Mouse (Mus musculus): ENCODE measurements around the gene Lpcat1. TPM values are rescaled to one million over a fixed set of nuclear protein-coding genes. Genes with fewer than 3 reads are reported as not detected.
A peak's percentile ranks its signal among the peaks of the same experiment; 100 is the strongest.

Lpcat1 gene
- polyA plus RNA-seq, 2 experiments: 61.0 to 63.7 TPM

DNA sequence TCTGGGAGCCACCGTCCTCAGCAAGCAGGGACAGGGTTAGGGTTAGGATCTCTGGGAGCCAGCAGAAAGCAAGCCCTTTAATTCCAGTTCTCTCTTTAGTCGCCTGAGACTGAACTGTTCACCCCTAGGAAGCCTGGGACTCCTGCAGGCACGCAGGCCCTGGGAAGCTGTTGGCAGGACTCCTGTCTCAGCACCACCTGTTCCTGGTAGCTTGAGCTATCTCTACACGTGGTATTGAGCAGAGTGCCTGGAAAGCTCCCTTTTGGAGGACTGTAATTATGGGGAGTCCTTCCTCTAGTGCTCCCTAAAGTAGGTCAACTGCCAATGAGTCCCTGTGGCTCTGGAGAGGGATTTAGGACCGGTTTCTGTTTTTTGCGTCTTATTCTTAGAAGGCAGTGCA is 7.2 kb downstream of the Lpcat1 start:
- peak overlapping the region; percentile 97 for H3K4me2 ChIP-seq (ENCODE audit: low read depth)
- peaks cover 67% of the 10 kb centered on the region for H3K36me3 ChIP-seq (replicated peaks; ENCODE audit: control insufficient read depth, insufficient read depth, low read depth)
- H3K4me3 ChIP-seq (ENCODE audit: insufficient read depth in 1 of 2, low read depth in 2 of 2, low read length in 2 of 2): no peak overlapping the region
- peak overlapping the region; percentile 100 for H3K27ac ChIP-seq
- 66% methylated on average over 6 of the region's 6 CpGs for WGBS (ENCODE audit: insufficient replicate concordance)
- peak overlapping the region; percentile 80 for H3K9ac ChIP-seq (replicated peaks)
- ATAC-seq (ENCODE audit: insufficient read depth): no peak
- no peak for DNase-seq (ENCODE audit: low read depth in 3 of 3, low spot score in 3 of 3)
- TF ChIP-seq EP300 (IDR thresholded peaks at IDR 0.05; ENCODE audit: low read depth) (no peak), CTCF (IDR thresholded peaks at IDR 0.05; ENCODE audit: low read depth) (no peak)
- H3K9me3 ChIP-seq (ENCODE audit: control insufficient read depth, low read length): no peaks in the 10 kb centered on the region
- H3K27me3 ChIP-seq (ENCODE audit: control insufficient read depth, insufficient read depth, low read length): no peaks in the 10 kb centered on the region
- H3K4me1 ChIP-seq (replicated peaks; ENCODE audit: control insufficient read depth in 2 of 2, insufficient read depth in 2 of 2, low read length in 1 of 2): peaks cover 84 to 97% of the 10 kb centered on the region in 2 experiments

DNA sequence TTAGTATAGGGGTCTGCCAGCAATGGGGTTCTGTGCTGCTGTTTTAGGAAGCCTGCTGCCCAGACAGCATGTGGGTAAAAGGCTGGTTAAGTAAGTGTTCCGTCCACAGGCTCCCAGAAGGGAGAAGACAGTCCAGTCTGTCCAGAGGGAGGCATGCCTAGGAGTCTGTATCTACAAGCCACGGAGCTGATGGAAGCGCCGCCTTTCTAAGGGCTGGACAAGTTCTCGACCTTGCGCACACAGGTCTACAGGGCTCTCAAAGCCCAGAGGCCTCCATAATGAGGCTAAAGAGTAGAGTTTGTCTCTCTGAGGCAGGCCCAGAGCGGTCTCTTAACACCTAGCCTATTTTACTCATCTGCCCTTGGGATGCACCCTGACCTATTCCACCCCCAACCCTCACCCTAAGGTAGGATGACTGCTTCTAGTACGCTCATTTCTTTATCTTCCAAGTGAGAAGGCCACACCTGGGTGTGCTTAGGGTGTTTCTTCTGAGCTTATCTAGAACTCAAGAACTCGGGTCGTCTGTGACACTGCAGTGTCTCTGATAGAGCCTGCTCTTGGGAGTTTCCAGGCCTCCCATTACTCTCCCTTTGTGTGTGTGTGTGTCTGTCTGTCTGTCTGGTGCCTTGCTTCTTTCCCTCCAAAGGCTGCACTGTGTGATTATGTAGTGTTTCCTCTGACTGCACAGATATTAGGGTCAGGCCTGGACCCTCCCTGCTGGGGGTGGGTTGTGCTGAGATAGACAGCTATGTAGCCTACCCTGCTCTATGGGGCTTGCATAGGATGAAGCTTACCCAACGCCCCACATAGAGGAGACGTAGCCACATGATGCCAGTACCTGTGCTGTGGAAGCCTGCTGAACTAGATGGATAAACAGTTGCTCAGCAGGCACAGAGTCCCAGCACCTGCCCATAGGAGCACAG is 8.3 kb downstream of the Lpcat1 start:
- peak overlapping the region; percentile 85 for H3K9ac ChIP-seq (replicated peaks)
- 21% methylated on average over 12 of the region's 12 CpGs for WGBS (ENCODE audit: insufficient replicate concordance)
- DNase-seq (ENCODE audit: low read depth in 3 of 3, low spot score in 3 of 3): peak; percentile 91 to 94 (median 92)

DNA sequence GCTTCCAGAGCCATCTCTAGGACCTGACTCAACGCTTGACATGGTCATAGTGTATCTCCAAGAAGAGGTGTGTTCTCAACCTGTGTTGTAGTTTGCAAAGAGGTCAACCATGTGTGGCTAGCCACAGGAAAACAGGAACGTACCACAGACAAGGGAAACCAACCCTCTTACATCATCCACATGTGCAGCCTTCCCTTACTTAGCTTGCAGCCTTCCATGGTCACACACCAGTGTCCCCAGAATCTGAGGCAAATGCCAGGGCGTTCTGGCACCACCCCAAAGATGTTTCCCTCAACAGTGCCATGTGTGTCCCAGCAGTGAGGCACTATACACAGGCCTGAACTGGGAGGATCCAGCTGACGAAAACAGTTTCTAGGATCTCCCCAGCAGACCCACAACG is 9.3 kb downstream of the Lpcat1 start:
- Histone ChIP-seq H3K27me3 (ENCODE audit: control insufficient read depth, insufficient read depth, low read length) (no peaks in the 10 kb centered on the region), H3K4me1 (replicated peaks; ENCODE audit: control insufficient read depth in 2 of 2, insufficient read depth in 2 of 2, low read length in 1 of 2) (peaks cover 89 to 94% of the 10 kb centered on the region in 2 experiments), H3K9ac (replicated peaks) (peak overlapping the region; percentile 85), H3K36me3 (replicated peaks; ENCODE audit: control insufficient read depth, insufficient read depth, low read depth) (peaks cover 50% of the 10 kb centered on the region), H3K4me2 (ENCODE audit: low read depth) (peak overlapping the region; percentile 97), H3K27ac (peak overlapping the region; percentile 100), H3K9me3 (ENCODE audit: control insufficient read depth, low read length) (no peaks in the 10 kb centered on the region), H3K4me3 (ENCODE audit: insufficient read depth in 1 of 2, low read depth in 2 of 2, low read length in 2 of 2) (no peak overlapping the region)
- no peak for DNase-seq (ENCODE audit: low read depth in 3 of 3, low spot score in 3 of 3)
- WGBS (ENCODE audit: insufficient replicate concordance): 39% methylated on average over 5 of the region's 5 CpGs
- TF ChIP-seq CTCF (IDR thresholded peaks at IDR 0.05; ENCODE audit: low read depth): no peak
- no peak for ATAC-seq (ENCODE audit: insufficient read depth)

More for the DNA sequence above, 8.3 kb downstream of the Lpcat1 start:
- H3K27ac ChIP-seq: peak overlapping the region; percentile 100
- peaks cover 87 to 99% of the 10 kb centered on the region in 2 experiments for H3K4me1 ChIP-seq (replicated peaks; ENCODE audit: control insufficient read depth in 2 of 2, insufficient read depth in 2 of 2, low read length in 1 of 2)
- H3K4me3 ChIP-seq (ENCODE audit: insufficient read depth in 1 of 2, low read depth in 2 of 2, low read length in 2 of 2): peak overlapping the region; percentile 41 to 47
- no peak for TF ChIP-seq CTCF (IDR thresholded peaks at IDR 0.05; ENCODE audit: low read depth)
- peak; percentile 97 for TF ChIP-seq EP300 (IDR thresholded peaks at IDR 0.05; ENCODE audit: low read depth)
- peak overlapping the region; percentile 97 for H3K4me2 ChIP-seq (ENCODE audit: low read depth)
- peak; percentile 95 for ATAC-seq (ENCODE audit: insufficient read depth)
- H3K9me3 ChIP-seq (ENCODE audit: control insufficient read depth, low read length): no peaks in the 10 kb centered on the region
- H3K36me3 ChIP-seq (replicated peaks; ENCODE audit: control insufficient read depth, insufficient read depth, low read depth): peaks cover 58% of the 10 kb centered on the region
- H3K27me3 ChIP-seq (ENCODE audit: control insufficient read depth, insufficient read depth, low read length): no peaks in the 10 kb centered on the region

DNA sequence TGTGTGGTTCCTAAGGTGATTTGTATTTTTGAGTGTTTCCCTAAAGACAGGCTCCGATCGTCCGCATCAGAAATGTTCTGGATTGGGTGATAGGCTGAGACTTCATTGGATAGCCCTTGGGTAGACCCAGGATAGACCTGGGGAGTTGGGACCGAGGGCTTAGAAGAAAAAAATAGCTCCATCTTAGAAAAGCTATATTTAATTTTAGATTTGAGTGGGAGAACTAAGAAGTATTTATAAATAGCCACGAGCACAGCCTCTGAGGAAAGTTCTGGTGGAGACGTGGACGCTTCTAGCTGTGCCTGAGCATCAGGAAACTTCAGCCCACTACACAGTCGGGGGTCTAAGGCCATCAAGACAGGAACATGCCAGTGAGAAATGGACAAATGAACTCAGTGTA is 9.8 kb downstream of the Lpcat1 start:
- no peak overlapping the region for H3K4me3 ChIP-seq (ENCODE audit: insufficient read depth in 1 of 2, low read depth in 2 of 2, low read length in 2 of 2)

DNA sequence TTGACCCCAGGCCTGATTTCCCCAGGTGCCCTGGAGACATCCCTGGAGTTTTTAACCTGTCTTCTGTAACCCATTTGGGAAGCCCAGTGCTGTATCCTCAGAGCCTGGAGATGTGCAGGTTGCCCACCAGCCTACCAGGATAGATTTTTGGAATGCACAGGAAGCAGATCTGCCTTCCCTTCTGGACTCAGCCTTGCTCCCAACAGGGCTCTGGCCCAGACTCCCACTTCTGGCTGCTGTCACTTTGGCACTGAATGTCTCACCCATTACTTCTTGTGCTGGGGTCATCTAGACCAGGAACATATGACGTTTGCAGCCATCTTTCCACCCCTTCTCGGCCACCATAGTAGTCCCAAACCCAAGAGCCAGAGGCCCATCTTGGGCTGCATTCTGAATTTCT is 10.8 kb downstream of the Lpcat1 start:
- Histone ChIP-seq H3K9ac (replicated peaks) (peak overlapping the region; percentile 85), H3K27ac (peak overlapping the region; percentile 100), H3K36me3 (replicated peaks; ENCODE audit: control insufficient read depth, insufficient read depth, low read depth) (peaks cover 54% of the 10 kb centered on the region)

More for the DNA sequence above, 9.8 kb downstream of the Lpcat1 start:
- no peak for DNase-seq (ENCODE audit: low read depth in 3 of 3, low spot score in 3 of 3)
- no peak for ATAC-seq (ENCODE audit: insufficient read depth)
- WGBS (ENCODE audit: insufficient replicate concordance): 82% methylated on average over 8 of the region's 8 CpGs
- H3K4me2 ChIP-seq (ENCODE audit: low read depth): peak overlapping the region; percentile 97
- TF ChIP-seq EP300 (IDR thresholded peaks at IDR 0.05; ENCODE audit: low read depth) (no peak), CTCF (IDR thresholded peaks at IDR 0.05; ENCODE audit: low read depth) (no peak)
- H3K27ac ChIP-seq: peak overlapping the region; percentile 100
- peaks cover 88 to 94% of the 10 kb centered on the region in 2 experiments for H3K4me1 ChIP-seq (replicated peaks; ENCODE audit: control insufficient read depth in 2 of 2, insufficient read depth in 2 of 2, low read length in 1 of 2)
- H3K9me3 ChIP-seq (ENCODE audit: control insufficient read depth, low read length): no peaks in the 10 kb centered on the region
- H3K9ac ChIP-seq (replicated peaks): peak overlapping the region; percentile 85
- H3K27me3 ChIP-seq (ENCODE audit: control insufficient read depth, insufficient read depth, low read length): no peaks in the 10 kb centered on the region
- peaks cover 46% of the 10 kb centered on the region for H3K36me3 ChIP-seq (replicated peaks; ENCODE audit: control insufficient read depth, insufficient read depth, low read depth)

More for the DNA sequence above, 10.8 kb downstream of the Lpcat1 start:
- Histone ChIP-seq H3K4me1 (replicated peaks; ENCODE audit: control insufficient read depth in 2 of 2, insufficient read depth in 2 of 2, low read length in 1 of 2) (peaks cover 89 to 95% of the 10 kb centered on the region in 2 experiments), H3K4me3 (ENCODE audit: insufficient read depth in 1 of 2, low read depth in 2 of 2, low read length in 2 of 2) (no peak overlapping the region), H3K9me3 (ENCODE audit: control insufficient read depth, low read length) (no peaks in the 10 kb centered on the region), H3K27me3 (ENCODE audit: control insufficient read depth, insufficient read depth, low read length) (no peaks in the 10 kb centered on the region), H3K4me2 (ENCODE audit: low read depth) (peak overlapping the region; percentile 97)
- DNase-seq (ENCODE audit: low read depth in 3 of 3, low spot score in 3 of 3): no peak
- TF ChIP-seq CTCF (IDR thresholded peaks at IDR 0.05; ENCODE audit: low read depth) (no peak), EP300 (IDR thresholded peaks at IDR 0.05; ENCODE audit: low read depth) (no peak)
- no peak for ATAC-seq (ENCODE audit: insufficient read depth)
- WGBS (ENCODE audit: insufficient replicate concordance): 89% methylated on average over 2 of the region's 2 CpGs
